Mouse (Mus musculus) midbrain, embryonic 11.5 days (tissue): ENCODE results near the gene Cd99l2. TPM values are rescaled to one million over a fixed set of nuclear protein-coding genes. Genes with fewer than 3 reads are reported as not detected.
"Not testable (repeated sequence)": the region's sequence is repeated elsewhere in the genome, so short reads cannot be mapped to it uniquely, and the experiment has no call there.

ENCODE experiments used
- ATAC-seq: fragments of 200-750 bp; cut with Nextera tagmentation; 2 replicates; pipeline ENCODE4 v1.8.0; 2017; ENCODE audit warnings: moderate TSS enrichment, moderate library complexity; ENCODE audit not compliant: low FRiP score
- DNase-seq: peaks from one replicate; pipeline ENCODE4 v3.0.0; 2015; ENCODE audit warnings: low spot score; ENCODE audit errors: missing footprints
- H3K27ac ChIP-seq: fragments of 300-500 bp; sonication (generic); 2 replicates; pipeline ENCODE4 v1.5.1; 2014; ENCODE audit warnings: low read depth, low read length
- H3K27me3 ChIP-seq: fragments of 300-500 bp; sonication (generic); 2 replicates; pipeline ENCODE4 v1.6.1; 2014; ENCODE audit warnings: mild to moderate bottlenecking, low read length, moderate library complexity, mixed read lengths; ENCODE audit not compliant: control insufficient read depth, insufficient read depth
- H3K36me3 ChIP-seq: fragments of 300-500 bp; sonication (generic); 2 replicates; pipeline ENCODE4 v1.6.1; 2014; ENCODE audit warnings: mild to moderate bottlenecking, low read length, moderate library complexity, mixed read lengths; ENCODE audit not compliant: control insufficient read depth, insufficient read depth
- H3K4me1 ChIP-seq: fragments of 300-500 bp; sonication (generic); 2 replicates; pipeline ENCODE4 v1.6.1; 2014; ENCODE audit warnings: low read length; ENCODE audit not compliant: control insufficient read depth, insufficient read depth
- H3K4me2 ChIP-seq: fragments of 300-500 bp; sonication (generic); 2 replicates; pipeline ENCODE4 v1.6.1; 2014; ENCODE audit warnings: mild to moderate bottlenecking, moderate library complexity
- H3K4me3 ChIP-seq: fragments of 300-500 bp; sonication (generic); 2 replicates; pipeline ENCODE4 v1.5.1; 2014; ENCODE audit warnings: low read depth, low read length
- H3K9ac ChIP-seq: fragments of 300-500 bp; sonication (generic); 2 replicates; pipeline ENCODE4 v1.6.1; 2014; ENCODE audit warnings: low read length
- H3K9me3 ChIP-seq: fragments of 300-500 bp; sonication (generic); 2 replicates; pipeline ENCODE4 v1.6.1; 2016; ENCODE audit warnings: low read length; ENCODE audit not compliant: control insufficient read depth
- WGBS: fragments of 180-500 bp; shearing (Covaris S2); extraction: QIAGEN DNeasy Blood & Tissue Kit; methylation state at CpG from one replicate; pipeline ENCODE4 v1.1.7; 2014; 5-methylcytosine and 5-hydroxymethylcytosine counted together
- polyA plus RNA-seq: library from polyadenylated mRNA; unstranded; fragments of >200 nt; fragmentation: Nextera tagmentation; extraction: Ambion mirVana; gene quantifications from 2 replicates; pipeline ENCODE4 v1.2.1, GENCODE M21; 2014

Gene Cd99l2
- polyA plus RNA-seq, 1 experiment from 2014 or later, result 28.3 TPM

DNA sequence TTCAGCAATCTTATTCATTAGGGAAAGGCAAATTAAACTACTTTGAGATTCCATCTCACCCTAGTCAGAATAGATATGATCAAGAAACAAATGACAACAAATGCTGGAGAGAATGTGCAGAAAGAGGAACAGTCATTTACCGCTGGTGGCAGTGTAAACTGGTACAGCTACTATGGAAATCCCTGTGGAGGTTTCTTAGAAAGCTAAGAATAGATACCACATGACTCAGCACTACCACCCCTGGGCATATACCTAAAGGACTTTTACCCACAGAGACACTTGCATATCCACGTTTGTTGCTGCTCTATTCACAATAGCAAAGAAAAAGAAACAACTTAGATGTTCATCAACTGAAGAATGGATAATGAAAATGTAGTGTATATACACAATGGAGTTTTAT, 31.7 kb upstream of the Cd99l2 start:
- WGBS, result 81% methylated on average over 2 of the region's 2 CpGs
- H3K4me3 ChIP-seq, result no peak overlapping the region
- no peak overlapping the region for H3K27ac ChIP-seq
- H3K9me3 ChIP-seq, result no peaks in the 10 kb centered on the region
- H3K36me3 ChIP-seq, result no peaks in the 10 kb centered on the region
- H3K9ac ChIP-seq, result no peak overlapping the region
- H3K27me3 ChIP-seq, result no peaks in the 10 kb centered on the region
- no peak overlapping the region for H3K4me2 ChIP-seq
- ATAC-seq (no peak), DNase-seq (no peak)
- no peaks in the 10 kb centered on the region for H3K4me1 ChIP-seq

- DNase-seq, result no peak
- no peaks in the 10 kb centered on the region for H3K9me3 ChIP-seq
- no peak overlapping the region for H3K4me2 ChIP-seq
- no peaks in the 10 kb centered on the region for H3K36me3 ChIP-seq
- H3K4me1 ChIP-seq, result no peaks in the 10 kb centered on the region
- no peak overlapping the region for H3K4me3 ChIP-seq
- 94% methylated on average over 3 of the region's 3 CpGs for WGBS
- H3K27me3 ChIP-seq, result no peaks in the 10 kb centered on the region
- H3K27ac ChIP-seq, result no peak overlapping the region
- ATAC-seq, result no peak
- no peak overlapping the region for H3K9ac ChIP-seq
Measured at GRCm38 (mm10) chrX:71522889-71523288, 30.2 kb upstream of the Cd99l2 start.

DNA sequence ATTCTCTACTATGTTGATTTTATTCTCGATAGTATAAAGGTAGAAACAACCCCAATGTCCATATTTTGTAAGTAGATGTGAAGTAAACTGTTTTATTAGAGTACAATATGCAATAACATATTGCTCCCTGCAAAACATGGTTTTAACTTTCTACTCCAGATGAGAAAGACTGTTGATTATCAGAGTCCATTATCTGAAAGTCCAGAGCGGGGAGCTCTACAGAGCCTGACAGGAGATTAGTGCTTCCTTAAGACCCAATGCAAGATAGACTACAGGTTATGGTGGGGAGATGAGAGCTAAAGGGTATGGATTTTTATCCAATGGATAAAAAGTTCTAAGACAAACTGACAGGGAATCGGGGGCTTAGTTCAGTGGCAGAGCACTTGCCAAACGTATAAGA, 26.6 kb upstream of the Cd99l2 start:
- H3K9me3 ChIP-seq, result no peaks in the 10 kb centered on the region
- no peak for DNase-seq
- no peak overlapping the region for H3K27ac ChIP-seq
- H3K4me2 ChIP-seq, result no peak overlapping the region
- 85% methylated on average over 4 of the region's 4 CpGs for WGBS
- H3K36me3 ChIP-seq, result no peaks in the 10 kb centered on the region
- H3K4me3 ChIP-seq, result no peak overlapping the region
- no peaks in the 10 kb centered on the region for H3K27me3 ChIP-seq
- no peaks in the 10 kb centered on the region for H3K4me1 ChIP-seq
- H3K9ac ChIP-seq, result no peak overlapping the region
- no peak for ATAC-seq

GRCm38 (mm10) chrX:71506591-71506990, 13.9 kb upstream of the Cd99l2 start:
- not testable (repeated sequence) for H3K4me1 ChIP-seq, ATAC-seq, H3K27me3 ChIP-seq, H3K27ac ChIP-seq, DNase-seq, H3K9me3 ChIP-seq, H3K4me3 ChIP-seq, H3K4me2 ChIP-seq, H3K36me3 ChIP-seq, H3K9ac ChIP-seq
- 88% methylated on average over 4 of the region's 4 CpGs for WGBS

DNA sequence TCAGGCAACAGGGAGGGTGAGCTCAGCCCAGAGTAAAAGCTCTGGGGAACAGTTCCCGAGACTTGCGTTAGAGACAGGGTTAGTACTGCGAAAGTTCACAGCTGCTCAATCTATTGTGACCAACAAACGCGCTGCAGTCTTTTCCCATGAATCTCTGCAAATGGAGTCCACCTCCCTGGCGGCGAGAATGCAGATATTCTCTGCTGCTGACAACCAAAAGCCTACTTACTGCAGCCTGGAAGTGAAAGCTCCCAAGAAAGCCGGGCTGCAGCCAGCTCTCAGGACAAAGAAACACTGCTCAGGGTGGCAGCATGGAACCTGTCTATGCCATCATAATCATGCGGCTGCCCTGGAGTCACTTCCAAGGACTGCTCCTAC, 619 bp upstream of the Cd99l2 start:
- ATAC-seq, result peak; percentile 33
- no peaks in the 10 kb centered on the region for H3K27me3 ChIP-seq
- no peaks in the 10 kb centered on the region for H3K36me3 ChIP-seq
- H3K9ac ChIP-seq, result peak overlapping the region; percentile 51
- no peaks in the 10 kb centered on the region for H3K9me3 ChIP-seq
- WGBS, result 26% methylated on average over 9 of the region's 9 CpGs
- peak overlapping the region; percentile 63 for H3K4me2 ChIP-seq
- H3K27ac ChIP-seq, result peak overlapping the region; percentile 59
- H3K4me3 ChIP-seq, result peak overlapping the region; percentile 45
- H3K4me1 ChIP-seq, result peaks cover 2% of the 10 kb centered on the region; the same call in 1 of the 2 replicates
- DNase-seq, result peak; percentile 84

DNA sequence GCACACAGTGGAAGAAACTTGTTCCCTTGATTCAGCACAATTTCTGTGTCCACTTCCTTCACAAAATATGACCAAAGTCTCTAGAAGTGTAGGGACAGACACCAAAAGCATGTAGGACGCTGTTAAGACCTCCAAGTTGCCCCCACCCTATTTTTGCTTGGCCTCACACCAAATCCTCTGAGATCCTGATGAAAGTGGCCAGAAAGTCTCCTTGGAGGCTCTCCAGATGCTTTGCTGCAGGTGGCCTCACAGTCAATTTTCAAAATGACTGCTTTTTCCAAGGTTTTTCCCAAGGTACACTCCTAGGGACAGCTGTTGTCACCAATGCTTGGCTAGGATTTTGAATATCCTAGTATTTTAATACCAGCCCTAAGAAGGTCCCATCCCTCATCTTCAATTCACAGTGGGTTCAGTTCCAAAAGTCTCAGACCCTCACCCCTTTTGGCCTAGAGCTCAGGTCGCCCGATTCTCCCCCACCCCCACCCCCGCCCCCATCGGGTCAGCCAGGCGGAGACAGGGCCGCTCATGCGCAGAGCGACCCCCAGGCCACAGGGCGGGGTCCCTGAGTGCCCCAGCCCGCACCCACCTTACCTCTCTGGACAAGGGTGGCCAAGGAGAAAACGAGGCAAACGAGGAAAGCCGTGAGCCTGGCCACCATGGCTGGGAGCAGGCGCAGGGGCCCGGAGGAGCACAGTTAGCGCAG, 567 bp downstream of the Cd99l2 start:
- 22% methylated on average over 16 of the region's 17 CpGs for WGBS
- peak; percentile 85 for DNase-seq

DNA sequence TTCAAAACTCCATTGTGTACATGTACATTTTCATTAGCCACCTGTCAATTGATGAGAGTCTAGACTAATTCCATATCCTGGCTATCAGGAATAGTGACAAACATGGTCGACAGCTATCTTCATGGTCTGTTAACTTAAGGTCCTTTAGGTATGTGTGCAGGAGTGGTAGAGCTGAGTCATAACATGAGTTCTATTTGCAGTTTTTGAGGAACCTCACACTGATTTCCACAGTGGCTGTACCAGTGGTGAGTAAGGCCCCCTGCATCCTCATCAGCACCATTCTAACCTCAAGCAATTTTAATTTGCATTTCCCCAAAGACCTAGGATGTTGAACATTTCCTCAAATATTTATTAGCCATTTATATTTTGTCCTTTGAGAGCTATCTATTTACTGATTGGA, 3.3 kb downstream of the Cd99l2 start:
- Histone ChIP-seq H3K9me3 (no peaks in the 10 kb centered on the region), H3K4me3 (no peak overlapping the region), H3K36me3 (no peaks in the 10 kb centered on the region), H3K4me2 (no peak overlapping the region), H3K27ac (no peak overlapping the region), H3K27me3 (no peaks in the 10 kb centered on the region), H3K9ac (no peak overlapping the region), H3K4me1 (peaks cover 2% of the 10 kb centered on the region; the same call in 1 of the 2 replicates)
- 91% methylated on average over 1 of the region's 1 CpGs for WGBS
- ATAC-seq (no peak), DNase-seq (no peak)

More for the DNA sequence above, 567 bp downstream of the Cd99l2 start:
- H3K4me2 ChIP-seq, result peak overlapping the region; percentile 63
- no peaks in the 10 kb centered on the region for H3K9me3 ChIP-seq
- no peaks in the 10 kb centered on the region for H3K27me3 ChIP-seq
- H3K9ac ChIP-seq, result peak overlapping the region; percentile 64
- H3K4me1 ChIP-seq, result peaks cover 2% of the 10 kb centered on the region; the same call in 1 of the 2 replicates
- H3K36me3 ChIP-seq, result no peaks in the 10 kb centered on the region
- peak; percentile 89; the same call in 1 of the 2 replicates for ATAC-seq
- H3K4me3 ChIP-seq, result peak overlapping the region; percentile 45
- H3K27ac ChIP-seq, result no peak overlapping the region; the same call in 1 of the 2 replicates

DNA sequence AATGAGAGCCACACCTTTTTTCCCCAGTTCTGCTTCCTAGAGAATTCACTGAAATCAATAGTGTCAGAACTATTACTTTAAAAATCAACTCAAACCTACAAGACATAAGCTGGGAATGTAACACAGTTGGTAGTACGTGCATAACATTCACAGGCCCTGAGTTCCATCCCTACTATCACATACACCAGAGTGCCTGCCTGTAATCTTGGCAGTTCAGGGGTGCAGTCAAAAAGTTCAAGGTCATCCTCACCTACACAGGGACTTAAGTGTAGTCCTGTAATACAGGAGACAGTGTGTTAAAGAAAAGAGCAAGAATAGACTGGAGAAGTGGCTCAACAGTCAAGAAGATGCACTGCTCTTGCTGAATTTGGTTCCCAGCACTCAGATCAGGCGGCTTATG, 10.4 kb downstream of the Cd99l2 start:
- no peaks in the 10 kb centered on the region for H3K4me1 ChIP-seq
- no peaks in the 10 kb centered on the region for H3K36me3 ChIP-seq
- DNase-seq, result no peak
- H3K27me3 ChIP-seq, result no peaks in the 10 kb centered on the region
- H3K4me2 ChIP-seq, result no peak overlapping the region
- no peak overlapping the region for H3K27ac ChIP-seq
- 88% methylated on average over 2 of the region's 2 CpGs for WGBS
- ATAC-seq, result no peak
- no peaks in the 10 kb centered on the region for H3K9me3 ChIP-seq
- no peak overlapping the region for H3K9ac ChIP-seq
- H3K4me3 ChIP-seq, result no peak overlapping the region

DNA sequence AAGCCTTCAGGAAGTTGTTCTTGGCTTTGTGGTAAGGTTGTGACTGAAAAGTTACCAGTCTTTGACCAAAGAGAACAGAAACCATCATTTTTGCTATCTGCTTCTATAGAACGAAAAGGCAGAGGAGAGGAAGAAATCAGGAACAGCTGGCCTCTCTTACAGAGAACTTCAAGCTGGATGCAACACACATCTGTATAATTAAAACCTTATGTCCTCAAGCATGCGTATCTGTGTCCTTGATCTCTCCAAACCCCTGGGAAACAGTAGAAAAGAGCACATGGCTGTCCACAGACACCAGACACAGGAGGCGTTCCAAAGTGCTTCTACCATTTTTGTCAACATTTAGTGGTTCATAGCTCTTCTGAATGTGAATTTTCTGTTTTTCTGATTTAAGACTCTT, 16.7 kb downstream of the Cd99l2 start:
- Histone ChIP-seq H3K9ac (no peak overlapping the region), H3K4me3 (no peak overlapping the region), H3K9me3 (no peaks in the 10 kb centered on the region), H3K36me3 (no peaks in the 10 kb centered on the region), H3K4me1 (no peaks in the 10 kb centered on the region), H3K27me3 (no peaks in the 10 kb centered on the region), H3K4me2 (no peak overlapping the region), H3K27ac (no peak overlapping the region)
- DNase-seq, result no peak
- 80% methylated on average over 3 of the region's 3 CpGs for WGBS
- ATAC-seq, result no peak
